Mouse (Mus musculus): Measurements from ENCODE around the gene Gan. TPM values are rescaled to one million over a fixed set of nuclear protein-coding genes. Genes with fewer than 3 reads are reported as not detected.

Gene Gan
- 1 to 10 TPM; 3.9 to 4.5 TPM for total RNA-seq (2021)
- long read RNA-seq, experiment 1, partial matches to known transcripts, result 0 of 2 reads
- long read RNA-seq, experiment 1, other reads (novel, unspliced or antisense), result 2 of 2 reads
- long read RNA-seq, experiment 2, partial matches to known transcripts, result 0 of 1 reads
- long read RNA-seq, experiment 2, other reads (novel, unspliced or antisense), result 1 of 1 reads

DNA sequence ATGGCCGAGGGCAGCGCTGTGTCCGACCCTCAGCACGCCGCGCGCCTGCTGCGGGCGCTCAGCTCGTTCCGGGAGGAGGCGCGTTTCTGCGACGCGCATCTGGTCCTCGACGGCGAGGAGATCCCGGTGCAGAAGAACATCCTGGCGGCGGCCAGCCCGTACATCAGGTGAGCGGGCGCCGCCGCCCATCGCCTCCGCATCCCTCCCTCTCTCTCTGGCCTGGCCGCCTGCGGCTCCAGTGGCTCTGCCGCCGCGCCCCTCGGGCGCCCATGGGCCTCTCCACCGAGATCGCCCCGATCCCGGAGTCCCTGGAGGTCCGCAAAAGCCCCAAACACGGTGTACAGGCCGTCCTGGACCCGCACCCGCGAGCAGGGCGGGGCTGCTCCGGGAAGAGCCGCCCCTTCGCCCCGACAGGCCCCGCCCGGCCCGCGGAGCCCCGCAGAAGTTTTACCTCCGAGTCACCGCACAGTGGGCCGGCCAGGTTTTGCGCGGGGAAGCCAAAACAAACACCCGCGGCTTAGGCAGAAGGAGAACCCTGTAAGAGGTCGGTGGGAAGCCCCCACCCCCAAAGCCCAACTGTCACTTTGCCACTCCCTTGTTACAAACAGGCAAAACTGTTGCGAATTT, at the start of gene Gan:
Gene Gan (plus strand): TSS at position 1 of the 627 bp plus-strand sequence.
- peak in 1 of 2 experiments; percentile 17 for DNase-seq
- intact Hi-C loops (cut with DNase I), result no loop called here

DNA sequence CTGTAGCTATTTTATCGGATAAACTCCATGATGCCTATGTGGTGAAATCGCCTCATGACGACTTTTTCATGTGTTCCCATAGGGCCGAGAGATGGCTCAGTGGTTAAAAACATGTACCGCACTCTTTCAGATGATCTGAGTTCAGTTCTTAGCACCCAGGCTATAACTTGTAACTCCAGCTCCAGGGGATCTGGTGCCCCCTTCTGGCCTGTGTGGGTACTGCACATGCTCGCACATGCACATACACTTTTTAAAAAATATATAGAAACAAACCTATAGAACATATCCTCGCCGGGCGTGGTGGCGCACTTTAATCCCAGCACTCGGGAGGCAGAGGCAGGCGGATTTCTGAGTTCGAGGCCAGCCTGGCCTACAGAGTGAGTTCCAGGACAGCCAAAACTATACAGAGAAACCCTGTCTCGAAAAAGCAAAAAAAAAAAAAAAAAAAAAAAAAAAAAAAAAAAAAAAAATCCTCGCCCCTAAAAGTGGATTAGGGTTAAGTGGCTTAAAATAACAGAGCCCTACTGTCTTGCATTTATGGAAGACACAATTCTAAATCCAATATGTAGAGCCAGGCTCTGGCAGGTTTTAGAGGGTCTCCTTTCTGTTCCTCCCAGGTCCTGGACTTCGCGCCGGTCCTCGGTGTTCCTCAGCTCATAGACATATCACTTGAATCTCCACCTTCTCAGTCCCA, 48.8 kb upstream of the Gan start:
- DNase-seq, result no peak
- intact Hi-C loops (cut with DNase I), result loop anchor here (2.0 kb wide), 1 partner anchor 364 kb away; no protein-coding TSS in a partner anchor

- intact Hi-C loops (cut with DNase I), result loop anchor here (2.0 kb wide), 1 partner anchor 363 kb away; no protein-coding TSS in a partner anchor
- DNase-seq, result peak; percentile 32 to 51
These were observed 48.0 kb upstream of the Gan start for GRCm38 (mm10) chr8:117109801-117110390.

DNA sequence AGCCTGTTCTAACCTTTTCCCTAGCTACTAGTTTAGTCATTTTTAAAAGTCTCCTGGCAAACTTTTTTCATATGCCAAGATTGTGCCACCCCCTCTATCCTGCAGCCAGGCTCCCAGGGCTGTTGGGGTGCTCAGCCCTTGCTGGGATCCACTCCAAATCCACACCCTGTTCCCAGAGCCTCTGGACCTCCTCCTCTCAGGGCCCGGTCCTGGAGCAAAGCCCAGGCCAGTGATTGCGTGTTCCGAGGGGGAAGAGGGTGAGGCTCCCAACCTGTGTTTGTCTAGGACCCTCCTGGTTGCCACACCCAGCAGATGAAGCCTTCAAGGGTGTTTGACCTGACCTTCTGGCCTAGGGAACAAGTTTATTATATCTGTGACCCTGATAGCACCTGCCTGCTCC, 46.3 kb upstream of the Gan start:
- no peak for DNase-seq
- intact Hi-C loops (cut with DNase I), result no loop called here

- no peak for DNase-seq
- intact Hi-C loops (cut with DNase I), result no loop called here
These were observed 45.7 kb upstream of the Gan start for GRCm38 (mm10) chr8:117112261-117112660.

GRCm38 (mm10) chr8:117115094-117115493, 42.8 kb upstream of the Gan start:
- DNase-seq, result no peak
- intact Hi-C loops (cut with DNase I), result no loop called here

DNA sequence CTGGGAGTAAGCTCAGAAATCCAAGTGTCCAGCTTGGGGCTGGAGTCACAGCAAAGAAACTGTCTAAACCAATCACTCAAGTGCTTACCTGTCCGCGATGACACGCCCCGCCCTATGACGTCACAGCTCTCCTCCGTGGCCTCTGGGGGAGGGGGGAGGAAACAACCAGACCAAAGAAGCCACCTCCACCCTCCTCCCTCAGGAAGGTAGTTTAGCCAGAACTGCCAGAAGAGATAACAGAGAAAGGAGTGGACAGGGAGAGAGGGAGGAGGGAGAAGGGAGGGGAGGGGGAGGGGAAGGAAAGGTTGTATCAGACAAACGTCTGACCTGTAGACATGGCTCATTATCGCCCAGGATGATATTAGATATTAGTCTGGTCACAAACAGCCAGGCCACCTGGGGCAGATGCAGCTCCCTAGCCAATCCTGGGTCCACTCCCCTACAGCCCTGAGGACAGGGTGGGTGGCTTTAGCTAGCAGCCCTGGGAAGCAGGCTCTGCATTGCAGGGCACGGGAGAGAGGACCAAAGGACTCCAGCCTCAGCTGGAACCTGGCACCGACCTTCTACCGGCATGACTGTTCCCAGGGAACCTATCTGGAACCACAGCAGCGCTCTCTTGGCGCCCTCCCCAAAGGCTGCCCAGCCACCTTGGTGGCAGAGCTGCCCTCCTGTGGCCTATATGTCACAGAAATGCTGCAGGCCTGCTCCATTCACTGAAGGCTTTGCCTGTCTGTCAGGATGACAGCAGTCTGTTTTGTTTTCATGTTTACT, 42.1 kb upstream of the Gan start:
- intact Hi-C loops (cut with DNase I), result no loop called here
- DNase-seq, result no peak

- no peak for DNase-seq
- intact Hi-C loops (cut with DNase I), result no loop called here
These were observed 41.4 kb upstream of the Gan start for GRCm38 (mm10) chr8:117116534-117116933.

GRCm38 (mm10) chr8:117118409-117118808, 39.5 kb upstream of the Gan start:
- intact Hi-C loops (cut with DNase I), result no loop called here
- DNase-seq, result no peak

GRCm38 (mm10) chr8:117121277-117121676, 36.7 kb upstream of the Gan start:
- DNase-seq, result no peak
- intact Hi-C loops (cut with DNase I), result no loop called here

DNA sequence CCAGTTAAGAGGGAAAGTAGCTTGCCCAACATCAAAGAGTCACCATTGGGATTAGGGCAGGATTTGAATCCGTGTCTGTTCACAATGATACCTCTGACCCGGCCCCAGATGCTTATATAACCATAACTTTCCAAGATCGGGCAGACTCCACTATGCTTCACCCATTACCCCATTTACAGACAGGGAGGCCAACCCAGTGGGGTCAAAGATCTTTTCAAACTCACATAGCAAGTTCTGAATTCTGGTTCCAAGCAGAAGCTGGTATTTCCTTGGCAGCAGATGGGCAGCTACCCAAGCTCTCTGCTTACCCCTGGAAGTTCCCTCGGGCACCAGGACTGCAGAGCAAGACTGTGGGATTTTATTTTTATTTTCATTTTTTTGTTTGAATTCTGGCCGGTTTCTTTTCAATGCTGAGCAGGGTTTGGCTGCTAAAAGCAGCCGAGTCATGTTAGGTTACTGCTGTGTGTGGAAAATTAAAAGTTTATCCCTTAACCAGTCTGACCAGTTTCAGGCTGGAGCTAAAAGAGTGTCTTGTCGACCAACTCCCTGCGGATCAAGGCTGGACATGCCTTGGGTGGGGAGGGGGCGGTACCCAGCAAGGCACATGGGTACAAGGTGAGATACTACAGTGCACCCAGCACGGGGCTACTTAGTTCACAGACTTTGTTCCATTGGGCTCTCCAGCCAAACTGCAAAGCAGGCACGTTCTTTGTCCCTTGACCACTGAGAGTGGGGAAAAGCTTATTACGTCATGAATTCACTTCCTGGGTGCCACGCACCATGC, 33.9 kb upstream of the Gan start:
- intact Hi-C loops (cut with DNase I), result no loop called here
- DNase-seq, result no peak

DNA sequence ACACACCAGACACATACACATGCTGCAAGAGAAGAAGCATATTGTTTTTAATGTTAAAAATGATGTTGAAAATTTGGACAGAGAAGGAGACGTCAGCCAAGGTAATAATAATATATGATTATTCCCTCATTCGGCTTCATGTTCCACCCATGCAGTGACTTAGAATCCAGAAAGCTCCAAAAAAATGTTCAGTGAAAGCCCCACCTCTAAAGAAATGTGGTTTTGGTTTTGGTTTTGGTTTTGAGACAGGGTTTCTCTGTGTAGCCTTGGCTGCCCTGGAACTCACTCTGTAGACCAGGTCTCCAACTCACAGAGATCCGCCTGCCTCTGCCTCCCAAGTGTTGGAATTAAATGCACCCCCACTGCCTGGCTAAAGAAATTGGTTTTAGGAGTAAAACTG, 32.1 kb upstream of the Gan start:
- DNase-seq, result no peak
- intact Hi-C loops (cut with DNase I), result no loop called here

DNA sequence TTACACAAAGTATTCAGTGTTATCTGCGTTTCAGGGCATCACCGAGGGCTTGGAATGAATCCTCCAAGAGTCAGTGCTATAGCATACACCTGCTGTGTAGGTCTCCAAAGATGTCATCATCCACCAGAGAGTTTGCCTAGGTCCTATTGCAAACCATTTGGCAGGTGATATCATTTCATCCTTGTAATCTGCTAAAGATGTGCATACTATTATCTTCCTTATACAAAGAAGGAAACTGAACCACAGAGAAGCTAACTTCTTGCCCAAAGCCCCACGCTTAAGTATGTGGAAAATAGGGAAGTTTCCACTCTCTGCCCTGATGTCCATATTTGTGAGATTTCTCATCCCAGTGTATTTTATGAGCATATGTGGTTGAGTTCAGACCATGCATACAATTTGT, 31.5 kb upstream of the Gan start:
- DNase-seq, result no peak
- intact Hi-C loops (cut with DNase I), result no loop called here

GRCm38 (mm10) chr8:117127063-117127462, 30.9 kb upstream of the Gan start:
- no peak for DNase-seq
- intact Hi-C loops (cut with DNase I), result loop anchor here (1.0 kb wide), 1 partner anchor 30 kb away; no protein-coding TSS in a partner anchor

- intact Hi-C loops (cut with DNase I), result no loop called here
- DNase-seq, result no peak
These were observed 24.2 kb upstream of the Gan start for GRCm38 (mm10) chr8:117133702-117134101.

DNA sequence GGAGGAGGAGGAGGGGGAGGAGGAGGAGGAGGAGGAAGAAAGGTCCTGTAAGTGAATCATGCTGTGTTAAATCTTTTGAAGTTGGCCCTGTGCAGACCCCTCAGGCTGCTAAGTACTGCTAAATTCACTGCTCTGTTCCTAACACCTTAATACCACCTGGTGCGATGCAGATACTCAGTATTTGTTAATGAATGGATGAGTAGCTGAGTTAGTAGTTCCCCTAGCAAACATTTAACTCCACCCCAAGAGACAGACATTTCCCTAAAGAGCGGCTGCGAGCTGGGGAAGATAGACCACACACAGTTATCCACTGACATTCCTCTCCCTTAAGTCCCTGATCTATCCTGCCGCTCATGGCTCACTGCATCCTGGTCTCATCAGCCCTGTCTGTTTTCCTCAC, 21.6 kb upstream of the Gan start:
- no peak for DNase-seq
- intact Hi-C loops (cut with DNase I), result no loop called here

- no peak for DNase-seq
- intact Hi-C loops (cut with DNase I), result no loop called here
These were observed 21.2 kb upstream of the Gan start for GRCm38 (mm10) chr8:117136763-117137162.

DNA sequence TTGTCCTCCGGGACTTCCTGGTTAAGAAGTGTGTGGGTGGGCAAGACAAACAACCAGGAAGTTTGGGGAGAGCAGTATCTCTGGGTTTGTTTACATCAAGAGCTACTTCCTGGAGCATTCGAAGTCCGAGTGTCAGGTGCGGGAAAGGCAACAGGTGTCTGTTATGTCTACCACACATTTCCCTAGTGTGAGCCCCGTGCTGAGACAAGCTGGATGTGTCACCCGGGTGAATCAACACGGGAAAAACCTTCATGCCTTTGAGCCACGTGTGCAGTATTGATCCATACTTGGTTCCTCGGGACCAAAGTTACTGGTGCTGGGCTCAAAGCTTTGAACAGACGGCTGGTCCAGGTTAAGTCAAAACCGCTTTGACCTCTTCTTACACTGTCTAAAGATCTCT, 20.6 kb upstream of the Gan start:
- intact Hi-C loops (cut with DNase I), result no loop called here
- no peak for DNase-seq

DNA sequence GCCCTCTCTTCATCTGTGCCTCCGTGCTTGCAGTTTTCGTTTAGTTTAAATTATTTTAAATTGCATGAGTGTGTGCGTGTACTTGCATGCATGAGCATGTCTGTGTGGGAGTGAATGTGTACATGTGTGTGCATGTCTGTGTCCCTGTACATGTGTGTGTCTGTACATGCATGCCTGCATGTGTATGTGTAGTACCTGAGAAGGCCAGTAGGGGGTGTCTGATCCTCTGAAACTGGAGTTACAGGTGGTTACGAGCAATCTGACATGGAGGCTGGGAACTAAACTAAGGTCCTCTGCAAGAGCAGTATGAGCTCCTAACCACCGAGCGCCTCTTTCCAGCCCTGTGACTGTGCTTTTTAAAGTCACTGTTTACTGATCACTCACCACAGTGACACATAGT, 9.4 kb upstream of the Gan start:
- intact Hi-C loops (cut with DNase I), result no loop called here
- DNase-seq, result no peak

GRCm38 (mm10) chr8:117156149-117156548, 1.8 kb upstream of the Gan start:
- intact Hi-C loops (cut with DNase I), result no loop called here
- no peak for DNase-seq
